Mouse (Mus musculus) cortical plate, adult 2 months (tissue): ENCODE measurements around the gene Nf2.

Experiments used
- CTCF ChIP-seq: fragments of 200-500 bp; IDR thresholded peaks from 2 replicates; pipeline ENCODE4 v1.5.1; 2011; ENCODE audit warnings: mild to moderate bottlenecking, control low read depth, low read length; ENCODE audit not compliant: insufficient read depth; ENCODE audit errors: extremely low read depth
- POLR2A ChIP-seq: fragments of 200-500 bp; IDR thresholded peaks from 2 replicates; pipeline ENCODE4 v1.6.1; 2011; ENCODE audit warnings: mild to moderate bottlenecking, low read length, control low read depth; ENCODE audit not compliant: insufficient read depth; ENCODE audit errors: extremely low read depth

- TF ChIP-seq CTCF (no peak), POLR2A (no peak)
These were observed 129.4 kb downstream of the Nf2 start for GRCm38 (mm10) chr11:4719961-4720360.
